In genomic region chr4:133047353-133048105, GRCm38 (mm10) we compare ENCODE assay signal across 8 mouse cellular contexts. TPM values are rescaled to one million over a fixed set of nuclear protein-coding genes. Genes with fewer than 3 reads are reported as not detected.
A peak's percentile ranks its signal among the peaks of the same experiment; 100 is the strongest.
DNase-seq lines count a peak whose midpoint lies in the region; ATAC-seq lines count a peak whose summit lies in the region.

No protein-coding gene starts in this region.

- intact Hi-C loops in left cerebral cortex, postnatal 4 days (cut with DNase I), result no loop called here
- intact Hi-C loops in left cerebral cortex, postnatal 36 days (cut with DNase I), result no loop called here

- WGBS in forebrain, embryonic 11.5 days, result 8% methylated on average over 16 of the region's 16 CpGs
- WGBS in limb, embryonic 10.5 days, result 16% methylated on average over 16 of the region's 16 CpGs

- ATAC-seq in forebrain, embryonic 11.5 days (replicated peaks; ENCODE audit: low FRiP score), result peak; percentile 58

- peak overlapping the region; percentile 32 for H3K4me2 ChIP-seq in forebrain, embryonic 11.5 days (ENCODE audit: low read depth, low read length, severe bottlenecking)

- no peaks in the 10 kb centered on the region for H3K36me3 ChIP-seq in forebrain, embryonic 11.5 days (ENCODE audit: control insufficient read depth, insufficient read depth, low read length)
- 0 out of 2 replicates have a peak, but pooled peaks cover 4% of the 10 kb centered on the region for H3K36me3 ChIP-seq in limb, embryonic 10.5 days

- peaks cover 56% of the 10 kb centered on the region for H3K4me1 ChIP-seq in forebrain, embryonic 11.5 days (replicated peaks; ENCODE audit: control insufficient read depth, insufficient read depth, low read length)
- H3K4me1 ChIP-seq in limb, embryonic 10.5 days, result peaks cover 100% of the 10 kb centered on the region

- no peaks in the 10 kb centered on the region for H3K9me3 ChIP-seq in forebrain, embryonic 11.5 days (ENCODE audit: control insufficient read depth, low read length)
- H3K9me3 ChIP-seq in limb, embryonic 10.5 days (replicated peaks), result no peaks in the 10 kb centered on the region

- peak overlapping the region; percentile 81 for H3K27ac ChIP-seq in forebrain, embryonic 11.5 days (ENCODE audit: low read depth, low read length)
- peak overlapping the region; percentile 88 for H3K27ac ChIP-seq in limb, embryonic 10.5 days

- H3K9ac ChIP-seq in forebrain, embryonic 11.5 days (ENCODE audit: low read length), result peak overlapping the region; percentile 39; the same call in 1 of the 2 replicates

- H3K4me3 ChIP-seq in forebrain, embryonic 11.5 days (ENCODE audit: low read depth, low read length), result no peak overlapping the region
- peak overlapping the region; percentile 23 for H3K4me3 ChIP-seq in limb, embryonic 10.5 days

- DNase-seq in left cerebral cortex, postnatal 4 days, result peak; percentile 57
- DNase-seq in left cerebral cortex, postnatal 36 days (ENCODE audit: low spot score in 2 of 2), result no peak
- DNase-seq in forebrain, embryonic 11.5 days (ENCODE audit: low spot score), result peak; percentile 82
- DNase-seq in limb, embryonic 10.5 days (ENCODE audit: low spot score), result peak; percentile 66
- peak; percentile 78 for DNase-seq in retina, postnatal 1 day
- DNase-seq in urinary bladder, postnatal 36 days (ENCODE audit: low spot score in 2 of 2), result no peak
- no peak for DNase-seq in cerebellum, adult 11 months
- DNase-seq in heart, adult 8-10 months (ENCODE audit: low spot score), result no peak

- no peaks in the 10 kb centered on the region for H3K27me3 ChIP-seq in forebrain, embryonic 11.5 days (ENCODE audit: control insufficient read depth, insufficient read depth, low read length)
- no peaks in the 10 kb centered on the region for H3K27me3 ChIP-seq in limb, embryonic 10.5 days (ENCODE audit: low read depth, poor library complexity, severe bottlenecking)

RNA-seq across cellular contexts. Expression of gene Ahdc1, which starts 36.5 kb away (rescaled TPM):
- total RNA-seq in left cerebral cortex, postnatal 4 days (2021), result 100 to 1,000 TPM in 1 of 2 experiments, 10 to 100 TPM in 1; 94.1 to 102 TPM
- 100 to 1,000 TPM in 1 of 2 experiments, 10 to 100 TPM in 1; 91.3 to 110 TPM for total RNA-seq in left cerebral cortex, postnatal 36 days (2021)
- polyA plus RNA-seq in forebrain, embryonic 11.5 days (2014; fragmentation: Nextera tagmentation; extraction: Ambion mirVana), result 5.5 and 7.5 TPM in 2 replicates
- 13.0 and 13.8 TPM in 2 replicates for polyA plus RNA-seq in limb, embryonic 10.5 days (2016; fragmentation: Nextera tagmentation; extraction: Ambion mirVana)
- 10 to 100 TPM; 37.5 to 52.5 (median 45.0) TPM for total RNA-seq in heart, adult 8-10 months (2022)

Comparison
In these comparisons a context has a peak if more than half of its experiments do, and no peak if none do; other contexts are left out.
1. DNase-seq: peak in left cerebral cortex, postnatal 4 days (single experiment), forebrain, embryonic 11.5 days (single experiment), limb, embryonic 10.5 days (single experiment) and retina, postnatal 1 day (single experiment); none in left cerebral cortex, postnatal 36 days (0 of 2), urinary bladder, postnatal 36 days (0 of 2), cerebellum, adult 11 months (single experiment) and heart, adult 8-10 months (single experiment).